Mouse (Mus musculus) midbrain, embryonic 12.5 days (tissue): ENCODE results near the gene Olfr457. TPM values are rescaled to one million over a fixed set of nuclear protein-coding genes. Genes with fewer than 3 reads are reported as not detected.

Experiments used
- ATAC-seq: fragments of 200-750 bp; cut with Nextera tagmentation; 2 replicates; pipeline ENCODE4 v1.8.0; 2017; ENCODE audit warnings: low read depth, moderate TSS enrichment, moderate library complexity; ENCODE audit not compliant: low FRiP score
- H3K27ac ChIP-seq: fragments of 300-500 bp; sonication (generic); replicated peaks from 2 replicates; pipeline ENCODE4 v1.5.1; 2016; ENCODE audit warnings: mild to moderate bottlenecking
- H3K27me3 ChIP-seq: fragments of 300-500 bp; sonication (generic); 2 replicates; pipeline ENCODE4 v1.6.1; 2016; ENCODE audit warnings: mild to moderate bottlenecking
- H3K36me3 ChIP-seq: fragments of 300-500 bp; sonication (generic); 2 replicates; pipeline ENCODE4 v1.6.1; 2016
- H3K4me1 ChIP-seq: fragments of 300-500 bp; sonication (generic); 2 replicates; pipeline ENCODE4 v1.6.1; 2016
- H3K4me2 ChIP-seq: fragments of 300-500 bp; sonication (generic); replicated peaks from 2 replicates; pipeline ENCODE4 v1.6.1; 2016; ENCODE audit warnings: mild to moderate bottlenecking, moderate library complexity
- H3K4me3 ChIP-seq: fragments of 300-500 bp; sonication (generic); 2 replicates; pipeline ENCODE4 v1.5.1; 2016; ENCODE audit warnings: mild to moderate bottlenecking
- H3K9ac ChIP-seq: fragments of 300-500 bp; sonication (generic); replicated peaks from 2 replicates; pipeline ENCODE4 v1.6.1; 2016; ENCODE audit warnings: mild to moderate bottlenecking, moderate library complexity
- H3K9me3 ChIP-seq: fragments of 300-500 bp; sonication (generic); 2 replicates; pipeline ENCODE4 v1.6.1; 2016; ENCODE audit warnings: mild to moderate bottlenecking
- WGBS: fragments of 180-500 bp; shearing (Covaris S2); methylation state at CpG from one replicate; pipeline ENCODE4 v1.1.7; 2016; 5-methylcytosine and 5-hydroxymethylcytosine counted together
- polyA plus RNA-seq: library from polyadenylated mRNA; unstranded; fragments of >200 nt; fragmentation: Nextera tagmentation; extraction: Ambion mirVana; gene quantifications from 2 replicates; pipeline ENCODE4 v1.2.1, GENCODE M21; 2016

Olfr457 gene
- polyA plus RNA-seq, 1 experiment from 2014 or later: not detected

GRCm38 (mm10) chr6:42435490-42435889 is 40.6 kb downstream of the Olfr457 start:
- no peaks in the 10 kb centered on the region for H3K36me3 ChIP-seq
- no peak overlapping the region for H3K27ac ChIP-seq
- no peak overlapping the region for H3K9ac ChIP-seq
- no peaks in the 10 kb centered on the region for H3K27me3 ChIP-seq
- no peak for ATAC-seq
- no peaks in the 10 kb centered on the region for H3K4me1 ChIP-seq
- no peak overlapping the region for H3K4me2 ChIP-seq
- WGBS: 76% methylated on average over 2 of the region's 2 CpGs
- no peak overlapping the region for H3K4me3 ChIP-seq
- H3K9me3 ChIP-seq: no peaks in the 10 kb centered on the region

- H3K36me3 ChIP-seq: no peaks in the 10 kb centered on the region
- no peaks in the 10 kb centered on the region for H3K27me3 ChIP-seq
- no peak within 1 kb of the TSS for H3K4me3 ChIP-seq
- no peak for ATAC-seq
- no peak within 1 kb of the TSS for H3K27ac ChIP-seq
- 90% methylated on average over 6 of the region's 6 CpGs for WGBS
- no peaks in the 10 kb centered on the region for H3K4me1 ChIP-seq
- no peak within 1 kb of the TSS for H3K4me2 ChIP-seq
- no peak within 1 kb of the TSS for H3K9ac ChIP-seq
- H3K9me3 ChIP-seq: no peaks in the 10 kb centered on the region
Measured at GRCm38 (mm10) chr6:42434446-42434845, 41.7 kb downstream of the Olfr457 start, which contains the start of gene Tas2r126. Gene Tas2r126 (plus strand): TSS chr6:42434535.

- no peaks in the 10 kb centered on the region for H3K36me3 ChIP-seq
- no peak for ATAC-seq
- no peaks in the 10 kb centered on the region for H3K27me3 ChIP-seq
- no peak overlapping the region for H3K4me3 ChIP-seq
- H3K27ac ChIP-seq: no peak overlapping the region
- no peak overlapping the region for H3K9ac ChIP-seq
- 57% methylated on average over 2 of the region's 2 CpGs for WGBS
- H3K4me1 ChIP-seq: no peaks in the 10 kb centered on the region
- no peak overlapping the region for H3K4me2 ChIP-seq
- H3K9me3 ChIP-seq: no peaks in the 10 kb centered on the region
Measured at GRCm38 (mm10) chr6:42433554-42433953, 42.6 kb downstream of the Olfr457 start.

DNA sequence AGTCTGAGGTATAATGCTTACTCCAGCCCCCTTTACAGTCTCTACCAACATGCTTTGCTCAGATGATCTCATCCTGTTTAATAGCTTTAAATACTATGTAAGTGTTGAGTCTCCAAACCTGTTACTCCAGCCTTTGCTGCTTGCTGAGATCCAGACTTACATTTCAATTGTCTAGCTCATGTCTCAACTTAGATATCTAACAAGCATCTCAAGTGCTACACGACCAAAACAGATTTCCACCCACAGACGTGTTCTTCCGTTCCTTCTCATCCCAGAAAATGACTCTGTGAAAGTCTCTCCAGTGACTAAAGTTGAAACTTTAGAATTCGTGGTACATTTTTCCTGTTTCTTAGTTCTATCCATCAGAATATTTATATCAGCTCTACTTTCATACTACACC is 49.8 kb downstream of the Olfr457 start:
- H3K36me3 ChIP-seq: no peaks in the 10 kb centered on the region
- no peaks in the 10 kb centered on the region for H3K9me3 ChIP-seq
- H3K4me3 ChIP-seq: no peak overlapping the region
- no peaks in the 10 kb centered on the region for H3K4me1 ChIP-seq
- no peak overlapping the region for H3K9ac ChIP-seq
- H3K4me2 ChIP-seq: no peak overlapping the region
- ATAC-seq: no peak
- H3K27me3 ChIP-seq: no peaks in the 10 kb centered on the region
- WGBS: 89% methylated on average over 4 of the region's 4 CpGs
- H3K27ac ChIP-seq: no peak overlapping the region

DNA sequence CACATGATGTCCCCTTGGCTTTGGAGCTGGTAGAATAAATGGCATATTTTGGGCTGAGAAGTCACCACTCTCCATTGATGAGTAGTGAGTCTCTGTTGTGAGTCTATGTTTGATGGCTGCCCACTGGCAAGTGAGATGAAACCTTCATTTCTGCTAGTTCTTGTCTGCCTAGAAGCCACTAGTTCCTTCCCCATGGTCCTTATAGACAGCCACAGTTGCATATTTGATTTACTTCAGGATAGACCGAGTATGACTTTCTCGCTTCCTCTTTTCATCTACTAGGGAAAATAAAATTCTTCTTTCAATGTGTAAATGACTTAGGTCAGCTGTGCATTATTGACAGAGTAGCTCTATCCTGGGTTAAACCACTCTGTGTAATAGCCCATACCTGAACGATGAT is 51.7 kb downstream of the Olfr457 start:
- no peak for ATAC-seq
- H3K4me2 ChIP-seq: no peak overlapping the region
- no peaks in the 10 kb centered on the region for H3K4me1 ChIP-seq
- no peak overlapping the region for H3K27ac ChIP-seq
- H3K36me3 ChIP-seq: no peaks in the 10 kb centered on the region
- H3K4me3 ChIP-seq: no peak overlapping the region
- H3K27me3 ChIP-seq: no peaks in the 10 kb centered on the region
- H3K9me3 ChIP-seq: no peaks in the 10 kb centered on the region
- no peak overlapping the region for H3K9ac ChIP-seq
- WGBS: 95% methylated on average over 3 of the region's 3 CpGs

GRCm38 (mm10) chr6:42421439-42421838 is 54.7 kb downstream of the Olfr457 start:
- Histone ChIP-seq H3K27ac (no peak overlapping the region), H3K4me3 (no peak overlapping the region), H3K4me2 (no peak overlapping the region), H3K36me3 (no peaks in the 10 kb centered on the region), H3K4me1 (no peaks in the 10 kb centered on the region), H3K9ac (no peak overlapping the region), H3K27me3 (no peaks in the 10 kb centered on the region), H3K9me3 (no peaks in the 10 kb centered on the region)
- 78% methylated on average over 2 of the region's 2 CpGs for WGBS
- no peak for ATAC-seq

GRCm38 (mm10) chr6:42419443-42419842 is 56.7 kb downstream of the Olfr457 start:
- Histone ChIP-seq H3K4me1 (no peaks in the 10 kb centered on the region), H3K36me3 (no peaks in the 10 kb centered on the region), H3K4me2 (no peak overlapping the region), H3K9me3 (no peaks in the 10 kb centered on the region), H3K9ac (no peak overlapping the region), H3K4me3 (no peak overlapping the region), H3K27ac (no peak overlapping the region), H3K27me3 (no peaks in the 10 kb centered on the region)
- no peak for ATAC-seq
- WGBS: 90% methylated on average over 2 of the region's 2 CpGs

Other genes with a start within 250 kb of the Olfr457 start
- 10.4 and 11.4 TPM in 2 replicates for gene Gstk1, start 230.4 kb downstream of the Olfr457 start, polyA plus RNA-seq
- gene Tmem139, start 214.4 kb downstream of the Olfr457 start, polyA plus RNA-seq: 0.26 TPM in 1 of 2 replicates, not detected in the other
- 76.0 and 79.5 TPM in 2 replicates for gene Casp2, start 211.3 kb downstream of the Olfr457 start, polyA plus RNA-seq
- 1.3 and 1.8 TPM in 2 replicates for gene Clcn1, start 189.7 kb downstream of the Olfr457 start, polyA plus RNA-seq
- gene Fam131b, start 151.7 kb downstream of the Olfr457 start, polyA plus RNA-seq: 4.2 and 4.9 TPM in 2 replicates
- 66.7 and 71.5 TPM in 2 replicates for gene Zyx, start 126.7 kb downstream of the Olfr457 start, polyA plus RNA-seq
- gene Epha1, start 103.1 kb downstream of the Olfr457 start, polyA plus RNA-seq: 0.81 and 1.3 TPM in 2 replicates
- gene Tas2r143, start 76.1 kb downstream of the Olfr457 start, polyA plus RNA-seq: not detected in 2 replicates
- gene Tas2r135, start 70.9 kb downstream of the Olfr457 start, polyA plus RNA-seq: not detected in 2 replicates
- gene Tas2r126, start 41.8 kb downstream of the Olfr457 start, polyA plus RNA-seq: not detected in 2 replicates
- gene Olfr458, start 11.1 kb downstream of the Olfr457 start, polyA plus RNA-seq: not detected in 2 replicates
- gene Olfr456, start 10.9 kb upstream of the Olfr457 start, polyA plus RNA-seq: not detected in 2 replicates
- gene Olfr455, start 71.3 kb upstream of the Olfr457 start, polyA plus RNA-seq: not detected in 2 replicates
- not detected in 2 replicates for gene Tcaf3, start 121.4 kb upstream of the Olfr457 start, polyA plus RNA-seq
- 3.2 TPM in 2 replicates for gene Tcaf2, start 168.9 kb upstream of the Olfr457 start, polyA plus RNA-seq
- gene Tcaf1, start 233.8 kb upstream of the Olfr457 start, polyA plus RNA-seq: 182 and 205 TPM in 2 replicates